Mouse (Mus musculus) lung, postnatal 10 days (tissue): ENCODE data around the gene Saysd1.
"Not testable (repeated sequence)": the region's sequence is repeated elsewhere in the genome, so short reads cannot be mapped to it uniquely, and the experiment has no call there.

Source experiments
- DNase-seq: peaks from one replicate; pipeline ENCODE4 v3.0.0; 2021

Saysd1 gene

GRCm38 (mm10) chr14:20032738-20033116 is 105.6 kb downstream of the Saysd1 start:
- no peak for DNase-seq

GRCm38 (mm10) chr14:20032016-20032737 is 106.2 kb downstream of the Saysd1 start:
- no peak for DNase-seq

- no peak for DNase-seq
Observed at GRCm38 (mm10) chr14:20029606-20030005, 108.7 kb downstream of the Saysd1 start.

- DNase-seq: not testable (repeated sequence)
Observed at GRCm38 (mm10) chr14:20027475-20027874, 110.9 kb downstream of the Saysd1 start.
